Mouse (Mus musculus): ENCODE measurements around the gene Wdr24. TPM values are rescaled to one million over a fixed set of nuclear protein-coding genes. Genes with fewer than 3 reads are reported as not detected.

Wdr24 gene
- polyA plus RNA-seq, 1 experiment from 2014 or later = 17.3 TPM

DNA sequence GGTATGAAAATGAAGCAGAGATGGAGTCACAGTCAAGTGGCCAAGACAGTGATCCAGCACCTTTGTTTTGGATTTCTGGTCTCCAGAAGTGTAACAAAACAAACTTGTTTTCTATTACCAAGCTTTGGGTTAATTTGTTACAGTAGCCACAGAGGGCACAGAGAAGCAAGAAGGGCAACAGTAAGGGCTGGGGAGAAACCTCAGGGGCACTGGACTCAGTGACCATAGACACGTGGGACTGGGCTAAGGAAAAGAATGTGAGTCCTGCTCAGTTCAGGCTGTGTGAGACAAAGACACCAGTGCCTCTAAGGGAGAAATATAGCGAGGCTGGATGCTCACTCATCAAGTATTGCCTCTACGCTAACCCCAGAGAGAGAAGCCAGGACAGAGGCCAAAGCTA lies 49.2 kb downstream of the Wdr24 start:
- no peak overlapping the region for H3K27ac ChIP-seq (replicated peaks in 1 of 2; ENCODE audit: control insufficient read depth in 1 of 2, insufficient read depth in 1 of 2, low read depth in 2 of 2, low read length in 2 of 2)
- no peak overlapping the region for H3K4me2 ChIP-seq (ENCODE audit: low read length)
- WGBS = 77% methylated on average over 3 of the region's 3 CpGs
- H3K9me3 ChIP-seq (ENCODE audit: control insufficient read depth, low read length) = no peaks in the 10 kb centered on the region
- no peak overlapping the region for H3K4me3 ChIP-seq (ENCODE audit: control insufficient read depth in 1 of 2, insufficient read depth in 1 of 2, low read depth in 1 of 2, low read length in 2 of 2)
- H3K4me1 ChIP-seq (ENCODE audit: control insufficient read depth in 2 of 2, insufficient read depth in 2 of 2, low read length in 2 of 2) = peaks cover 16 to 29% of the 10 kb centered on the region in 2 experiments
- no peaks in the 10 kb centered on the region for H3K27me3 ChIP-seq (ENCODE audit: control insufficient read depth, insufficient read depth, low read length)
- peaks cover 1% of the 10 kb centered on the region; the same call in 1 of the 2 replicates for H3K36me3 ChIP-seq (ENCODE audit: control insufficient read depth, insufficient read depth, low read length)
- no peak for ATAC-seq (ENCODE audit: insufficient number of reproducible peaks, insufficient read depth, low FRiP score, low read depth)
- H3K9ac ChIP-seq (ENCODE audit: low read length) = no peak overlapping the region

DNA sequence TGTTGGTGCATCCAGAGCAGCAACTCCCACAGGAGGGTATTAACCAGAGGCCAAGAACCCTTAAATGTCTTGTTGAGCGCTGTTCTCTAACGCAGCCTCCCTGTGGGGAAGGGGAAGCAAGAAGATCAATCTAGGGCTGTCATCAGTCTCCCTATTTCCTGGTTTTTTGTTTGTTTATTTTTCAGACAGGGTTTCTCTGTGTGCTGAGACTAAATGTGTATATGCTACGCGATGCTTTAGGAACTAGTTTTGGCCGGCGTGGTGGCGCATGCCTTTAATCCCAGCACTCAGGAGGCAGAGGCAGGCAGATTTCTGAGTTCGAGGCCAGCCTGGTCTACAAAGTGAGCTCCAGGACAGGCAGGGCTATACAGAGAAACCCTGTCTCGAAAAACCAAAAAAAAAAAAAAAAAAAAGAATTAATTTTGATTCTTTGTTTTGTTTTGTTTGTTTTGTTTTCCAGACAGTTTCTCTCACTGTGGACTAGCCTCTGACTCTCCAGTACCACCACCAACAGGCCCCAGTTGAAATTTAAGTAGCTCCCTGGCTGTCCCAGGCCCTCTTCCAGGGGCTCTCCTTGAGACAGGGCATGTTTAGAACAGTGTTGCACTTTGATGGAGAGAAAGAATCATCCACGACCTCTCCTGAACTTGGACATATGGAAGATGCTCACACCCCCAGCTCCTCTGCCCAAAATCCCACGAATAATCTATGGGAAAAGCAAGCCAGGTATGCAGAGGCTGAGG lies 50.1 kb downstream of the Wdr24 start:
- Histone ChIP-seq H3K9ac (ENCODE audit: low read length) (peak overlapping the region; percentile 81), H3K4me2 (ENCODE audit: low read length) (peak overlapping the region; percentile 90), H3K9me3 (ENCODE audit: control insufficient read depth, low read length) (no peaks in the 10 kb centered on the region), H3K36me3 (ENCODE audit: control insufficient read depth, insufficient read depth, low read length) (peaks cover 10% of the 10 kb centered on the region; the same call in 1 of the 2 replicates), H3K27me3 (ENCODE audit: control insufficient read depth, insufficient read depth, low read length) (no peaks in the 10 kb centered on the region), H3K4me3 (ENCODE audit: control insufficient read depth in 1 of 2, insufficient read depth in 1 of 2, low read depth in 1 of 2, low read length in 2 of 2) (no peak overlapping the region), H3K4me1 (ENCODE audit: control insufficient read depth in 2 of 2, insufficient read depth in 2 of 2, low read length in 2 of 2) (peaks cover 16 to 29% of the 10 kb centered on the region in 2 experiments), H3K27ac (replicated peaks in 1 of 2; ENCODE audit: control insufficient read depth in 1 of 2, insufficient read depth in 1 of 2, low read depth in 2 of 2, low read length in 2 of 2) (peak overlapping the region in 1 of 2 experiments; percentile 89; a peak in 2 of 4 replicates)
- WGBS = 71% methylated on average over 11 of the region's 11 CpGs
- no peak for ATAC-seq (ENCODE audit: insufficient number of reproducible peaks, insufficient read depth, low FRiP score, low read depth)

DNA sequence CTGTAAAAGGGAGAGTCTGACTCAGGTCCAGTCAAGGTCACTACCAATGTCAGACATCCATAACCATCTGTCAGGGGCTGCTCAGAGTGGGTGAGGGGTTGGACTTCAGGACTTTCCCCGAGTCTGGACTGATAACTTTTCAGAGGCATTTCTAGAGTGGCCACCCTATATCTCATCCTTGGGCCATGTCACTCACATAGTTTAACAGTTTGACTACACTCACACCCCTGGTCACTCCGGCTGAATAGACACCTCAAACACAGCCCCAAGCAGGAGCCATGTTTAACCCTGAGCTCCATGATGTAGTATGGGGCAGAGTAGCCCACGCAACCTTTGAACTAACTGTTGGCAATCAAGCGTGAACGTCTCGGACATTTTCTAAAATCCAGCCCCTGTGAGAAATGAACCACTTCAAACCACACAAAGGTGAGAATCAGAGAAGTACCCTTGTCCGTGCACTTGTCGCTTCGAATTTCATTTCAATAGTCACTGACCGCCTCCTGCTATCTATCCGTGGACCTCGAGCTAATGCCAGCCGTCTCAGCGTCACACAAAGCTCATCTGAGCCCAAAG lies 50.8 kb downstream of the Wdr24 start:
- 9% methylated on average over 14 of the region's 14 CpGs for WGBS
- Histone ChIP-seq H3K9me3 (ENCODE audit: control insufficient read depth, low read length) (no peaks in the 10 kb centered on the region), H3K27me3 (ENCODE audit: control insufficient read depth, insufficient read depth, low read length) (no peaks in the 10 kb centered on the region), H3K4me2 (ENCODE audit: low read length) (peak overlapping the region; percentile 90), H3K4me3 (ENCODE audit: control insufficient read depth in 1 of 2, insufficient read depth in 1 of 2, low read depth in 1 of 2, low read length in 2 of 2) (peak overlapping the region; percentile 58 to 77), H3K9ac (ENCODE audit: low read length) (peak overlapping the region; percentile 81), H3K4me1 (ENCODE audit: control insufficient read depth in 2 of 2, insufficient read depth in 2 of 2, low read length in 2 of 2) (peaks cover 13 to 23% of the 10 kb centered on the region in 2 experiments), H3K36me3 (ENCODE audit: control insufficient read depth, insufficient read depth, low read length) (peaks cover 16% of the 10 kb centered on the region; the same call in 1 of the 2 replicates), H3K27ac (replicated peaks in 1 of 2; ENCODE audit: control insufficient read depth in 1 of 2, insufficient read depth in 1 of 2, low read depth in 2 of 2, low read length in 2 of 2) (peak overlapping the region; percentile 51 to 89)
- ATAC-seq (ENCODE audit: insufficient number of reproducible peaks, insufficient read depth, low FRiP score, low read depth) = no peak

DNA sequence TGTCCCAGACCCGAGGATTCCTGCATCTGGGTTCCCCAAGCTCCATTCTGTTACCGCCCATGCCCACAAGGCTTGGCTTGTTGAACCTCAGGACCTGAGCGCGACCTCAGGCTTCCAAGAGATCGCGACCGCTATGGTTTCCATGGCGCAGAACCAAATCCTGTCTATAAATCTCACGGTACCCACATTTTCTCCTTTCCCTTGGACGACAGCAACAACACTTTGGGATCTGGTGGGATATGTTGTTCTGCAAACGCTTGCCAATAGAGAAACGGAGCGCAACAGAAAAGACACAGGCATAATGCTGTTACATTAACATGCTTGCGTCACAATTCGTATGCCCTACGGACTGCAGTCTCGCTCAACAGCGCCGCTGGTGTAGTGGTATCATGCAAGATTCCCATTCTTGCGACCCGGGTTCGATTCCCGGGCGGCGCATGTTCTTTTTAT lies 51.3 kb downstream of the Wdr24 start, which contains the start of gene Mettl26:
Mettl26 (plus strand) TSS at position 354 of the 450 bp plus-strand sequence.
- no peaks in the 10 kb centered on the region for H3K27me3 ChIP-seq (ENCODE audit: control insufficient read depth, insufficient read depth, low read length)
- peaks cover 16% of the 10 kb centered on the region; the same call in 1 of the 2 replicates for H3K36me3 ChIP-seq (ENCODE audit: control insufficient read depth, insufficient read depth, low read length)
- peak within 1 kb of the TSS; percentile 82 to 89 for H3K27ac ChIP-seq (replicated peaks in 1 of 2; ENCODE audit: control insufficient read depth in 1 of 2, insufficient read depth in 1 of 2, low read depth in 2 of 2, low read length in 2 of 2)
- WGBS = under 1% methylated on average over 25 of the region's 25 CpGs
- H3K9me3 ChIP-seq (ENCODE audit: control insufficient read depth, low read length) = no peaks in the 10 kb centered on the region
- ATAC-seq (ENCODE audit: insufficient number of reproducible peaks, insufficient read depth, low FRiP score, low read depth) = peak; percentile 49
- peaks cover 13 to 23% of the 10 kb centered on the region in 2 experiments for H3K4me1 ChIP-seq (ENCODE audit: control insufficient read depth in 2 of 2, insufficient read depth in 2 of 2, low read length in 2 of 2)
- peak within 1 kb of the TSS; percentile 81 for H3K9ac ChIP-seq (ENCODE audit: low read length)
- peak within 1 kb of the TSS; percentile 90 for H3K4me2 ChIP-seq (ENCODE audit: low read length)
- peak within 1 kb of the TSS; percentile 58 to 77 for H3K4me3 ChIP-seq (ENCODE audit: control insufficient read depth in 1 of 2, insufficient read depth in 1 of 2, low read depth in 1 of 2, low read length in 2 of 2)

DNA sequence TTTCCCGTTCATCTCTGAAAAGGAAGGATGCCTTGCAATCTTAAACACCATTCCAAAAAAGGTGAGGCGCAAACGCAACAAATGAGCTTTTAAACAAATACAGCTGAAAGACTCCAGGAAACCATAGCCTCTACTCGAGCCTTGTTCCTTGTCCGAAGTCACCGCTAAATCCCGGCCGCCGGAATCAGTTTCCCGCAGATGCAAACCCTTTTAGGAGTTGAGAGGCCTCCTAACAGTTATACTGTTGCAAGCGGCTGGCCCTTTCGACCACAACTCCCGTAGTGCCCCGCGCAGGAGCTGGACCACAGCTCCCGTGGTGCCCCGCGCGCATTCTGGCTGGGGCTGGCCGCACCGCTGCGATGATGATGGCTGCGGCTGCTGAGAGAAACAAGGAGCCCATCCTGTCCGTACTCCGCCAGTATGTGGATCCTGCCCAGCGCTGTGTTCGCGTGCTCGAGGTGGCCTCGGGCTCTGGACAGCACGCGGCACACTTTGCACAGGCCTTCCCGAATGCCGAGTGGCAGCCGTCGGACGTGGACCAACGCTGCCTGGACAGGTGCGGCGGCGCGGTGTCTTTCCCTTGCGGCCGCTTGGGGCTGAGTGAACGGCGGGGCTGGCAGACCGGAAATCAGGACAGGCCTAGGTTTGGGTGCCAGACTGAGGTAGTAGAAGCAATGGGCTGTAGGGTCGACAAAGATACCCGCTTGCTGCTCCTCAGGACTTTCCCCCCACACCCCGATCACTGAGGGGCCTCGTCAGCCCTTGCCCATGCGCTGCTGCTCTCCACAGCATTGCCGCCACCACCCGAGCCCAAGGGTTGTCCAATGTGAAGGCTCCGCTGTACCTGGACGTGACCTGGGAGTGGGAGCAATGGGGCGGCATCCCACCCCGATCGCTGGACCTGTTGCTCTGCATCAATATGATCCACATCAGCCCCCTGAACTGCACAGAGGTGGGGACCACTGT lies 52.0 kb downstream of the Wdr24 start:
- Histone ChIP-seq H3K36me3 (ENCODE audit: control insufficient read depth, insufficient read depth, low read length) (peaks cover 16% of the 10 kb centered on the region; the same call in 1 of the 2 replicates), H3K4me1 (ENCODE audit: control insufficient read depth in 2 of 2, insufficient read depth in 2 of 2, low read length in 2 of 2) (peaks cover 13 to 23% of the 10 kb centered on the region in 2 experiments), H3K27ac (replicated peaks in 1 of 2; ENCODE audit: control insufficient read depth in 1 of 2, insufficient read depth in 1 of 2, low read depth in 2 of 2, low read length in 2 of 2) (peak overlapping the region; percentile 82 to 89), H3K4me3 (ENCODE audit: control insufficient read depth in 1 of 2, insufficient read depth in 1 of 2, low read depth in 1 of 2, low read length in 2 of 2) (peak overlapping the region; percentile 58 to 77), H3K4me2 (ENCODE audit: low read length) (peak overlapping the region; percentile 90), H3K27me3 (ENCODE audit: control insufficient read depth, insufficient read depth, low read length) (no peaks in the 10 kb centered on the region), H3K9ac (ENCODE audit: low read length) (peak overlapping the region; percentile 81), H3K9me3 (ENCODE audit: control insufficient read depth, low read length) (no peaks in the 10 kb centered on the region)
- ATAC-seq (ENCODE audit: insufficient number of reproducible peaks, insufficient read depth, low FRiP score, low read depth) = peak; percentile 84
- under 1% methylated on average over 59 of the region's 59 CpGs for WGBS

DNA sequence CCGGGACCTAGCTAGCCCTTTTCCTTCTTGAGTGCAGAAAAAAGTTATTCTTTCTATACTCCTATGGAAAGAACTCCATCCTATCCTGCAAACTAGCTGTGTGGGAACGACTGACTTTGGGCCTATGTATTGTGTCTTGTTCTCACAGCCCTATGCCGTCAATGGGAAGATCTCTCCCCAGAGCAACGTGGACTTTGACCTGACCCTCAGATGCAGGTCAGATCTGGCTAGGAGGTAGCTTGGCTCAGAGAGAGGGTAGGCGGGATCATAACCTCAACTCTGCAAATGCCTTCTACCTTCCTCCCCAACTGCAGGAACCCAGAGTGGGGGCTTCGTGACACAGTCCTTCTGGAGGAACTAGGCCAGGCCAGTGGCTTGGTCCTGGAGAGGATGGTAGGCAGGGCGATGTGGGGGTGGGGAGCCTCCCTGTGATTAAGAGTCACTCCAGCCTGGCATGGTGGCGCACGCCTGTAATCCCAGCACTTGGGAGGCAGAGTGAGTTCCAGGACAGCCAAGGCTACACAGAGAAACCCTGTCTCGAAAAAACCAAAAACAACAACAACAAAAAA lies 53.0 kb downstream of the Wdr24 start:
- H3K4me3 ChIP-seq (ENCODE audit: control insufficient read depth in 1 of 2, insufficient read depth in 1 of 2, low read depth in 1 of 2, low read length in 2 of 2) = peak overlapping the region in 1 of 2 experiments; percentile 77; a peak in 2 of 4 replicates
- peaks cover 16% of the 10 kb centered on the region; the same call in 1 of the 2 replicates for H3K36me3 ChIP-seq (ENCODE audit: control insufficient read depth, insufficient read depth, low read length)
- H3K4me2 ChIP-seq (ENCODE audit: low read length) = peak overlapping the region; percentile 90
- H3K9me3 ChIP-seq (ENCODE audit: control insufficient read depth, low read length) = no peaks in the 10 kb centered on the region
- H3K4me1 ChIP-seq (ENCODE audit: control insufficient read depth in 2 of 2, insufficient read depth in 2 of 2, low read length in 2 of 2) = peaks cover 18 to 24% of the 10 kb centered on the region in 2 experiments
- no peaks in the 10 kb centered on the region for H3K27me3 ChIP-seq (ENCODE audit: control insufficient read depth, insufficient read depth, low read length)
- WGBS = 69% methylated on average over 10 of the region's 10 CpGs
- no peak overlapping the region for H3K27ac ChIP-seq (replicated peaks in 1 of 2; ENCODE audit: control insufficient read depth in 1 of 2, insufficient read depth in 1 of 2, low read depth in 2 of 2, low read length in 2 of 2)
- no peak for ATAC-seq (ENCODE audit: insufficient number of reproducible peaks, insufficient read depth, low FRiP score, low read depth)
- no peak overlapping the region for H3K9ac ChIP-seq (ENCODE audit: low read length)
